Mouse (Mus musculus) liver, embryonic 14.5 days (tissue): ENCODE measurements around the gene Ropn1.

Source experiments
- CTCF ChIP-seq: IDR thresholded peaks from 2 replicates; pipeline ENCODE4 v1.5.1; 2016; ENCODE audit warnings: antibody characterized with exemption, low read depth, control low read depth
- EP300 ChIP-seq: IDR thresholded peaks from 2 replicates; pipeline ENCODE4 v1.6.1; 2016; ENCODE audit warnings: antibody characterized with exemption, low read depth

- peak; percentile 47 for TF ChIP-seq CTCF
- no peak for TF ChIP-seq EP300
These were observed 61.8 kb downstream of the Ropn1 start for GRCm38 (mm10) chr16:34711481-34711880.
